Mouse (Mus musculus): ENCODE measurements around the gene Tenm4. TPM values are rescaled to one million over a fixed set of nuclear protein-coding genes. Genes with fewer than 3 reads are reported as not detected.

Gene Tenm4
- total and polyA plus RNA-seq, 2 experiments: 0.09 to 0.11 TPM

DNA sequence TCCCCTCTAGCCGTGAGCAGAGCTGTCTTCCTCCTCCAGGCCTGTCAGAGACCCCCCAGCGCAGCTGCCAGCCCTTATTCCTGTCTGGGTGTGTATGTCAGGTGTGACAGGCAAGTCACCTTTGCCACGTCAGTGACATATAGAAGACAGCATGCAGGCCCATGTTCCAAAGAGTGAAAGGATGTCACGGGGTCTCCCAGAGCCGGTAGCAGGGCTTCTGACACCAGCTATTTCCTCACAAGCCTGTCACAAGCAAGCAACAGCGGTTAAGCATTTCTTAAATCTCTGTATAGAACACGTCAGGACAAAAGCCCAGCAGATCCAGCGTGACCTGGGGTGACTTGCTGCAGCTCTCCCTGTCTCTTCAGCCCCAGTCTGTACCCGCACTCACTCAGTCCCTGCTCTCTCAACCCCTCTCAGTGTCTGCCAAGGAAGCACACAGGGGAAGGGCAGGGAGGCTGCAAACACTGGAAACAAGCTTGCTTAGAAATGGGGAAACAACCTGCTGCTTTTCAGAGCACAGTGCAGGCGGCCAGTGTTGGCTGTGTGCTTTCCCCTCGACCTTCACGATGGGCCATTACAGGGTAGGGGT, 276.9 kb downstream of the Tenm4 start:
- H3K27me3 ChIP-seq (ENCODE audit: control insufficient read depth, insufficient read depth, low read length): no peaks in the 10 kb centered on the region; the same call in 1 of the 2 replicates
- no peaks in the 10 kb centered on the region for H3K36me3 ChIP-seq (ENCODE audit: control insufficient read depth, insufficient read depth, low read length)
- no peaks in the 10 kb centered on the region for H3K79me2 ChIP-seq (ENCODE audit: control insufficient read depth, insufficient read depth, low read length)
- WGBS: 75% methylated on average over 12 of the region's 12 CpGs
- no peaks in the 10 kb centered on the region for H3K4me1 ChIP-seq (ENCODE audit: control insufficient read depth, insufficient read depth, low read length)
- no peak overlapping the region for H3K4me3 ChIP-seq (ENCODE audit: insufficient read depth, low read depth, low read length)
- no peak for DNase-seq (ENCODE audit: extremely low read depth, low read depth, low spot score)
- H3K27ac ChIP-seq (replicated peaks; ENCODE audit: insufficient read depth, low read depth, low read length): no peak overlapping the region
- H3K9ac ChIP-seq (ENCODE audit: low read depth, low read length): no peak overlapping the region
- TF ChIP-seq CTCF (IDR thresholded peaks at IDR 0.05; ENCODE audit: low read depth, low read length) (no peak), POLR2A (IDR thresholded peaks at IDR 0.05; ENCODE audit: extremely low read depth, insufficient read depth, low read length) (no peak)

DNA sequence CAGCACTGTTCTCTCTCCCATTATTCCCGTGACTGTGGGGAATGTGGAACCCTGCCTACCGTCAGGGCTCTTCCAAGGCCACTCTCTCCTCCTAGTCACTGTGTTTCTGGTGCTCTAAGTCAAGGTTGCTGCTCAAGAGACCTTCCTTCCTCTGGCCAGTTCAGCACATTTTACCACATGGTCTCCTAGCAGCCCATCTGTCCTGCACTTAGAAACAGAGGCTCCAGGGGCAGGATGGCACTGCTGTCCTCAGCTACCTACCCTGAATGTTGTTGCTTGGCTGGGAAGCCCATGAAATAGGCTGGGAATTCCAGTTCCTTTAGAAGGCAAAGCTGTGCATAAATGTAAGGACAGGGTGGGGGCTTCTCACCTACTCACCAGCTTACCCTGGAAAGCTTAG, 284.9 kb downstream of the Tenm4 start:
- Histone ChIP-seq H3K4me1 (ENCODE audit: control insufficient read depth, insufficient read depth, low read length) (no peaks in the 10 kb centered on the region), H3K27me3 (ENCODE audit: control insufficient read depth, insufficient read depth, low read length) (peaks cover 6% of the 10 kb centered on the region), H3K79me2 (ENCODE audit: control insufficient read depth, insufficient read depth, low read length) (no peaks in the 10 kb centered on the region), H3K27ac (replicated peaks; ENCODE audit: insufficient read depth, low read depth, low read length) (no peak overlapping the region), H3K4me3 (ENCODE audit: insufficient read depth, low read depth, low read length) (no peak overlapping the region), H3K36me3 (ENCODE audit: control insufficient read depth, insufficient read depth, low read length) (no peaks in the 10 kb centered on the region), H3K9ac (ENCODE audit: low read depth, low read length) (no peak overlapping the region)
- no peak for TF ChIP-seq POLR2A (IDR thresholded peaks at IDR 0.05; ENCODE audit: extremely low read depth, insufficient read depth, low read length)
- no peak for TF ChIP-seq CTCF (IDR thresholded peaks at IDR 0.05; ENCODE audit: low read depth, low read length)
- DNase-seq (ENCODE audit: extremely low read depth, low read depth, low spot score): no peak
- WGBS: 56% methylated on average over 2 of the region's 2 CpGs

DNA sequence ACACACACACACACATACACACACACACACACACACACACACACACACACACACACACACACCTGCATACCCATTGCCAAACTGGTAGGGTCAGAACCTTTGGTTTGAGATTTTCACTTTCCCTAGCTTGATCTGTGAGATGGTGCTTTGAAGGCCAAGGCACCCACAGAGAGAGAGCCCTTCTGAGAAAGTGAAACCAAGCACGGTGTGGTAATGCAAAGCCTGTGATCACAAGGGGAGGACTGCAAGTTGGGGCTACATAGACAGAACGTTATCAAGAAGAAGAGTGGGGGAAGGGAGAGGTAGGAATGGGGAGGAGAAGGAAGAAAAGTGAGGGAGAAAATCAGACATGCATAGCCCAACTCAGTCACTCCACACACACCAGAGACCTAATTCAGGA, 285.6 kb downstream of the Tenm4 start:
- no peak overlapping the region for H3K27ac ChIP-seq (replicated peaks; ENCODE audit: insufficient read depth, low read depth, low read length)
- no peak overlapping the region for H3K9ac ChIP-seq (ENCODE audit: low read depth, low read length)
- peaks cover 6% of the 10 kb centered on the region for H3K27me3 ChIP-seq (ENCODE audit: control insufficient read depth, insufficient read depth, low read length)
- no peaks in the 10 kb centered on the region for H3K4me1 ChIP-seq (ENCODE audit: control insufficient read depth, insufficient read depth, low read length)
- 34% methylated on average over 2 of the region's 2 CpGs for WGBS
- no peak for DNase-seq (ENCODE audit: extremely low read depth, low read depth, low spot score)
- TF ChIP-seq CTCF (IDR thresholded peaks at IDR 0.05; ENCODE audit: low read depth, low read length): no peak
- H3K36me3 ChIP-seq (ENCODE audit: control insufficient read depth, insufficient read depth, low read length): no peaks in the 10 kb centered on the region
- no peak overlapping the region for H3K4me3 ChIP-seq (ENCODE audit: insufficient read depth, low read depth, low read length)
- no peaks in the 10 kb centered on the region for H3K79me2 ChIP-seq (ENCODE audit: control insufficient read depth, insufficient read depth, low read length)

DNA sequence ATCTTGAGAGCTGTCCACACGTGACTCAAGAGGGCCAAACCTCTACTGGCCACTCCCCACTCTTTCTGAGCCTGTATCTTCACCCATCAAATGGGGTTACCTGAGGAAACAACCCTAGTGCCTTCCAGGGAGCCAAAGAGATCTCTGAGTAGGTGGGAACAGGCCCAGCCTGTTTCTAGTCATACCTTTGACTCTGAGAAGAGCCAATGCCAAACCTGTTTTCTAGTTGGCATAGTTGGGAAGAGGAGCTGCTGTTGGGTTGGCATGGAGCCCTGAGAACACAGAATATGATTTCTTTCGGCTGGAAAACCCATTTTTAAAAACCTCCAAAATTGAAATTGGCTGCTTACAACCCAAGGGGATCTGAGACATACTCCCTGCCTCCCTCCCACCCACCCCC, 286.8 kb downstream of the Tenm4 start:
- Histone ChIP-seq H3K27me3 (ENCODE audit: control insufficient read depth, insufficient read depth, low read length) (peaks cover 6% of the 10 kb centered on the region), H3K9ac (ENCODE audit: low read depth, low read length) (no peak overlapping the region), H3K79me2 (ENCODE audit: control insufficient read depth, insufficient read depth, low read length) (no peaks in the 10 kb centered on the region), H3K4me1 (ENCODE audit: control insufficient read depth, insufficient read depth, low read length) (no peaks in the 10 kb centered on the region), H3K27ac (replicated peaks; ENCODE audit: insufficient read depth, low read depth, low read length) (no peak overlapping the region), H3K4me3 (ENCODE audit: insufficient read depth, low read depth, low read length) (no peak overlapping the region), H3K36me3 (ENCODE audit: control insufficient read depth, insufficient read depth, low read length) (no peaks in the 10 kb centered on the region)
- no peak for DNase-seq (ENCODE audit: extremely low read depth, low read depth, low spot score)
- TF ChIP-seq CTCF (IDR thresholded peaks at IDR 0.05; ENCODE audit: low read depth, low read length) (no peak), POLR2A (IDR thresholded peaks at IDR 0.05; ENCODE audit: extremely low read depth, insufficient read depth, low read length) (no peak)
- 76% methylated on average over 2 of the region's 2 CpGs for WGBS

DNA sequence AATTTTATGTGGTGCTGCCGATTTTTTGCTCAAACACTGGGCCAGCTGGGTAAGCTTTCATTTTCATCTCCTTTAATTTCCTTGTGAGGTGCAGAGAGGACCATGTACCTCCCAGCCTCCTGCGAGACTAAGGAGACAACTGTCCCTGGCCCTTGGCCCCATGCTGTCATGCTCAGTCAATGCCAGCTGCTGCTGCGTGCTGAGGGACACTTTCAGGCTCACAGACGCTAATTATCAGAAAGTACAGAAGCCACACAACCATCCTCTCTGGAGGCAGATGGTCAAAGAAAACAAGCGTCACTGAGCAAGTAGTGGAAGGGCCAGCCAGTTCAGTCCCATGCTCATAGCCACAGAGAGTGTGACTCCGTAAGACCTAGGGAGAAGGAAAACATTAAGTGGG, 287.9 kb downstream of the Tenm4 start:
- 82% methylated on average over 6 of the region's 6 CpGs for WGBS
- DNase-seq (ENCODE audit: extremely low read depth, low read depth, low spot score): no peak
- Histone ChIP-seq H3K27ac (replicated peaks; ENCODE audit: insufficient read depth, low read depth, low read length) (no peak overlapping the region), H3K27me3 (ENCODE audit: control insufficient read depth, insufficient read depth, low read length) (peaks cover 8% of the 10 kb centered on the region), H3K36me3 (ENCODE audit: control insufficient read depth, insufficient read depth, low read length) (no peaks in the 10 kb centered on the region), H3K4me3 (ENCODE audit: insufficient read depth, low read depth, low read length) (no peak overlapping the region), H3K4me1 (ENCODE audit: control insufficient read depth, insufficient read depth, low read length) (no peaks in the 10 kb centered on the region), H3K9ac (ENCODE audit: low read depth, low read length) (no peak overlapping the region), H3K79me2 (ENCODE audit: control insufficient read depth, insufficient read depth, low read length) (no peaks in the 10 kb centered on the region)
- no peak for TF ChIP-seq POLR2A (IDR thresholded peaks at IDR 0.05; ENCODE audit: extremely low read depth, insufficient read depth, low read length)
- TF ChIP-seq CTCF (IDR thresholded peaks at IDR 0.05; ENCODE audit: low read depth, low read length): no peak

DNA sequence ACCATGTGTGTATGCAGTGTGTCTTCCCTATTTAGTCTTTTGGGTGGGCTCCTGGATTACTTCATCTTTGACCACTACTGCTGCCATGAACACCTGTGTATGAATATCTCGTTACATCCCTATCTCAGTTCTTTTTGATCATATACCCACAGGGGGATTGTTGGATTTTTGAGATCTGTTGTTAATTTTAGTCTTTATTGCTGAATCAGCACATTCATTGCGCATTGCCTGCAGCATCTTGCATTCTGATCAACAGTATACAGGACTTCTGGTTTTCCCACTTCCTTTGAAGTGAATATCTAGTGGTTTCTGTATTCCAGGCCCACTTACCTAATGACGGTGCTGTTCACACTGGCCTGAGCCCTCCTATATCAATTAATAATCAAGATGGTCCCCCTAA, 295.7 kb downstream of the Tenm4 start:
- DNase-seq (ENCODE audit: extremely low read depth, low read depth, low spot score): no peak
- WGBS: 90% methylated on average over 3 of the region's 3 CpGs
- no peaks in the 10 kb centered on the region for H3K79me2 ChIP-seq (ENCODE audit: control insufficient read depth, insufficient read depth, low read length)
- no peak overlapping the region for H3K27ac ChIP-seq (replicated peaks; ENCODE audit: insufficient read depth, low read depth, low read length)
- H3K27me3 ChIP-seq (ENCODE audit: control insufficient read depth, insufficient read depth, low read length): peaks cover 7% of the 10 kb centered on the region; the same call in 1 of the 2 replicates
- H3K36me3 ChIP-seq (ENCODE audit: control insufficient read depth, insufficient read depth, low read length): no peaks in the 10 kb centered on the region
- H3K9ac ChIP-seq (ENCODE audit: low read depth, low read length): no peak overlapping the region
- H3K4me1 ChIP-seq (ENCODE audit: control insufficient read depth, insufficient read depth, low read length): no peaks in the 10 kb centered on the region
- no peak overlapping the region for H3K4me3 ChIP-seq (ENCODE audit: insufficient read depth, low read depth, low read length)
- TF ChIP-seq CTCF (IDR thresholded peaks at IDR 0.05; ENCODE audit: low read depth, low read length): no peak
- no peak for TF ChIP-seq POLR2A (IDR thresholded peaks at IDR 0.05; ENCODE audit: extremely low read depth, insufficient read depth, low read length)

Data from liver, adult 2 months (tissue).